Mouse (Mus musculus) hematopoietic multipotent progenitor cell, adult 10-12 weeks (in vitro differentiated cells): Measurements from ENCODE around the gene Mrpl1. TPM values are rescaled to one million over a fixed set of nuclear protein-coding genes. Genes with fewer than 3 reads are reported as not detected.

ENCODE experiments used
- polyA plus RNA-seq: library from polyadenylated mRNA; stranded (reverse); fragments of >175 nt; gene quantifications from 2 replicates; pipeline ENCODE4 v1.2.3, GENCODE M21; 2012; ENCODE audit warnings: low replicate concordance

Mrpl1 gene
- polyA plus RNA-seq: 0.93 and 2.0 TPM in 2 replicates

GRCm38 (mm10) chr5:96209459-96209858 is at the start of gene Mrpl1:
Mrpl1 (plus strand) TSS chr5:96209493.

GRCm38 (mm10) chr5:96164021-96164411 is 45.3 kb upstream of the Mrpl1 start, which contains the start of gene Cnot6l:
Cnot6l (minus strand) TSS chr5:96164171.

Other genes starting within 250 kb of the Mrpl1 start
- gene Cnot6l, start 45.3 kb upstream of the Mrpl1 start, polyA plus RNA-seq: 3.1 and 10.8 TPM in 2 replicates
- 0.10 and 0.22 TPM in 2 replicates for gene Fras1, start 164.5 kb downstream of the Mrpl1 start, polyA plus RNA-seq